Mouse (Mus musculus) spleen, postnatal 36 days (tissue): ENCODE measurements at regions not wholly inside any gene's neighbourhood (a gene's known extent, or its start where the extent isn't known, plus 50 kb on each side); places are given as distances from the start of the nearest gene placed in this dataset.

Source experiments
- DNase-seq, 2 experiments: peaks; one replicate each; pipeline ENCODE4 v3.0.0; 2022; ENCODE audit warnings: low spot score in 2 of 2, mixed read lengths in 1 of 2

DNA sequence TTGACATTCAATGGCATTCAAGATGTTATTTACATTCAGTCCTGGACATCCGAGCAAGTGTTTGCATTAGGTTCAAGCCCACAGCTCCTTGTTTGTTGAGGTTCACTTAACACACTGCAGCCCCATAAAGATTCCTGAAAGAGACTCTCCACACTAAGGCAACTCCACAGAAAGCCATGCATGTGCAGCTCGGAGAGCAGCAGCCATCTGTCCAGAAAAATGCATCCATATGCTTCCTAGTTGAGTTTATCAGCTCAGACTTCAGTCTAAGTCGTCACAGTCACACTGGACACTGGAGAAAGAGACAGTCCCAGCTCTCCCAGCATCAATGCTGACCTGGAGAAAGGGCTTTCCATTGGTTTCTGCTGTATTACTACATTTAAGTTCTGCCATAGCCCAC, 339.7 kb downstream of the Epha4 start:
- DNase-seq: no peak

GRCm38 (mm10) chr1:77176516-77176915, 338.4 kb downstream of the Epha4 start:
- no peak for DNase-seq

DNA sequence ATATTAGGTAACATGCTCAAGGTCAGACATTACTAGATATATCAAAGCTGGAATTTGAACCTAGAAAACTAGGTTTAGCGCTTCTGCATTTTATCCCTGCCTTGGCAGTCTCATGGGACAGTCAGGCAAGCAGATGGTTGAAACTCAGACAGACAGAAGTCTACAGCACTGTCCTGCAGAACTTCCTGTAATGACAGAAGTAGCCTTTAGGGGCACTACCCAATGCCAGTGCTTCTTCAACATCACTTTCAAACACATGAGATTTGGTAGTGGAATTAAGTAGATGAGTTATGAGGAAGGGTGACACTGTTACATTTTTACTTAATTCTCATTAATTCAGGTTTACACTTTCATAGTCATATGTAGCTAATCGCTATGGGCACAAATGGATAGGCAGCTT, 330.9 kb downstream of the Epha4 start:
- DNase-seq: no peak

DNA sequence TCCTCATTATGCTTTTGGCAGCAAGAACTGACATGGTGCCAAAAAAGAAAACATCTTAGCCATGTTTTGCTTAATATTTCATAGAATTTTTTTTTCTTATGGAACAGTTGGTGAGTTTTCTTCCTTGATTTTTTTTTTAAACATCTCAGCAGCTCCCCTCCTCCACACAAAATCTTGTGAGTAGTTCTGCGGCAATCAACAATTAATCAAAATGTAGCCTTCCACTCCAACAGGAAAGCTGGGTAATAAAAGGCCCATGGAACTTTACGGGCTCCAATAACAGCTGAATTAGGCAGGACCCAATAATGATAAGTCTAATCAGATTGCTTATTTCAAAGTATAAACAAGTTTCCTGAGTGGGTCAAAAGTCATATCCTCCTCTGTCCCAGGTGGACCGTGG, 324.7 kb downstream of the Epha4 start:
- no peak for DNase-seq

DNA sequence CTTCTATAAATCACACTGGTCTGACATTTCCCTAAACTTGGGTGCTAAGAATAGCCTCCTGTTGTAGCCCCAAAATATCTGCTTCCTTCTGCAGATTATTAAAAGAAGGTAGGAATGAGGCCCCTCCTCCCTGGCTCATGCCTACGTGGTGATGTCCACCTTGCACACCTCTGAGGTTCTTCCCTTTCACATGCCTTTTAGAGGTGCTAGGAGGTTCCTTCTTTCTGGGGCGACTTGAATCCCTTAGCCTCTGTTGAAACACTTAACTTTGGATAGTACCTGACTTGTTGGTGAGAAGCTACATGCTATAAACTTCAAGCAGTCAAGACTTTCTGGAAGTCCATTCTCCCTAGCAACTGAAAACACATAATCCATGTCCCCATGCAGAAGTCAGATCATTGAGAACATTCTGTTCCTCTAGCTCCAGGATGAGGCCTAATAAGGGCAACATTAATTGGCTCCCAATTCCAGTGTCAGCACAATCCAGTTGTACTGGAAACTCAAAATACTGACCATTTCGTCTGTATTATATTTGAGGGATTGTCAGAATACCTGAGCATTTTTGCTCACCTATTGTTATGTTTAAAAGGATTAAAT, 313.5 kb downstream of the Epha4 start:
- DNase-seq: no peak

DNA sequence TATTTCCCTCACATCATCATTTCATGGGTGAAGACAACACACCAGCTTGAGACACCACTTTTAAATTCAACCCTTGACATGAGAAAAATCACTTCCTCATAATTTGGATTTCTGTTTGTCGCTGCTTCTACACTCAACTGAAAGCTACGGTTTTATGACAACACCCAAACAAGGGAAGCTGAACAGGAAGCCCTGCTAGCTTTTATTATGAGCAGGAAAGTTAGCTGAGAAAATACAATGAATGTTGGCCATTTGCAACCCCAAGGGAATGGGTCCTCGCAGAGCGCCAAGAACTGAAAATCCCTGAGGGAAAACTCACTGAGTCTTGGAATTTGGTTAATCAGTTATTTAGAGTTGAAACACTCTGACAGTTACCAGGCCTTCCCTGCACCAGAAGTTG, 311.9 kb downstream of the Epha4 start:
- DNase-seq: no peak

DNA sequence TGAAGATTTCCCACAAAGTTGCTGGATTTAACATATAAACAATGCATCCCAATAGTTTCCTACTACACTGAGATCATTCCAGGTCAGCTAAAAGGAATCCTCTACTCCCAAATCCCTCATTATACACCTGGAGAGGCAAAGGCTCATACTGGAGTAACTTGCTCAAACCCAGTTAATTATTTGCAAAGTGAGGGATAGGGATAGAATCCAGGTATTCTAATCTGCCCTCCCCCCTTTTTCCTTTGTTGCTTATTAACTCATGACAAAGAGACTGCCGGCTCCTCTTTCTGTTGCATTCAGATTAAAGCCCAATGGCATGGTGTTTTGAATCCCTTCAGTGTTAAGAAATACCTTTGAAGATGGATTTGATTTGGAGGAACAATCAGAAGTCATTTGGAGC, 308.4 kb downstream of the Epha4 start:
- no peak for DNase-seq

- DNase-seq: no peak
Measured at GRCm38 (mm10) chr1:77209395-77209794, 305.5 kb downstream of the Epha4 start.

DNA sequence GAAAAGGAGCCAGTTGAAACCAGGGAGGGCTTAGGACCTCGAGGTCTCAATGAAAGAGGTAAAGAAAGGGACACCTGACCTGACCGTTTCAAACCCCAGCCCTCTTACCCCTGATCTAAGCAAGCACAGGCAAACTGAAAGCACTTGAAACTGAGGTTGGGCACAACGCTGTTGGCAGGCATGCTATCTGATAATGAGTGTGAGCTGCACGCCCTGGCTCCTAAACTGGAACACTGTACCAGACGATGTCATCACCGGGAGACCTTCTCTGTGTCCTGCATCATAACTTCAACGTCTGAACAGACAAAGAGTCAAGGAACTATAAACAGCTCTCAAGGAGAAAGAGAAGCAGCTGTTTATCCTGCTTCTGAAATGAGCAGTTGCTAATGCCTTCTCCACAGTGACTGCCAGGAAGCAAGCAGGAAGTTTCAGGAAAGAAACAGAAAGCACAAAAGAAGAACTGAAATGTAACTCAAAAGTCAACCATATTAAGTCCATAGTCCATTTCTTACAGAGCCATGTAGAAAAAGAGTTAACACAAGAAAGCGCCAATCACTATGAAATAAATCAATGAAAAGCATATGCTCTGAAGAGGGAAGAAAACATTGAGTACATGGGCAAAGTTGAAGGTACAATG, 301.3 kb downstream of the Epha4 start:
- no peak for DNase-seq

DNA sequence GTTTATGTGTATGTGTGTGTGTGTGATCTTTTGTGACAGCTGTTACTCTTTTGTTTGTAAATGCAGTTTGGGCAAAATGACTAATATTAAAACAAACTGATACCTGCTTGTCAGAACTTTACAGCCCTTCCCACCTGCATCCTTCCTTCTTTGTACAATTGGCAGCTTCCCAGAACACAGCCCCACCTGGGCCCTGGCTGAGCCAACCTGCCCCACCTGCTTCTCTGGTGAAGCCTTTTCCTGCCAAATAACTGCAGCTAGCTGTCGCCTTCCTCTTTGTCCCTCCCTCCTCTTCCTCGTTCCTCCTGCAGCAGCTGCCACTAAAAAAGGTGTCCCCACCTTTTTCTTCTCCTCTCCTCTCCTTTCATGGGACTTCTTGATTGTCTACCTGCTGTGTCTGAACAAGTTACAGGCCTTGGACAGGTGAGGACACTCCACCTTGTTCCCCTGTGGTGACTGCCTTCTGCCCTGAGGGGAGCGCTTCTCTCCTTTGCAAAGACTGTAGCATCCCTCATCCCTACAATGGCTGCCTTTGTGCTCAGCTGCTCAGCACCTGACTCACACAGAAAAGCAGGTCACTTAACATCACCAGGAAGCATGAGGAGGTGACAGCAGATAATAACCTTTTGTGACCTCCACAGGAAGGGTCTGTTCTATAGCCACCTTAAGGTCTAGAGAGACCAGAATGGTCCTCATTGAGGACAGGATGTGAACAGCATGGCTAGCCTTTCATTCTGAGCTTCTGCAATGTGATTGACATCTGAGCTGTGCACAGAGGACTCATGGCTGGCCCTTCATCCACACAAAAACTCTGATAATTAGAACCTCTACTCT, 295.2 kb downstream of the Epha4 start:
- DNase-seq: no peak

DNA sequence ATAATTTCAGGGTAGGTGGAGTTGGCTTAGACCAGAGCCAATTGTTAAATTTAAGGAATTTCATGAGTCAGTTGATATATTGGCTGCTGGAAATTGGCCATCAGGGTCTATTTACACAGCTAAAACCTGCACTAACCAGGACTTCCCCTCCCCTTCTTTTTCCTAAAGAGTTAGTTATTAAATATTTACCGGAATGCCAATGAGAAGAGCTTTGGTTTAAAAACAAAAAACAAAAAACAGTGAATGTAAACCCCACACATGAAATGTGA, 294.6 kb downstream of the Epha4 start:
- DNase-seq: no peak

- DNase-seq: no peak
Measured at GRCm38 (mm10) chr1:77220783-77221182, 294.1 kb downstream of the Epha4 start.

GRCm38 (mm10) chr1:77221900-77222299, 293.0 kb downstream of the Epha4 start:
- DNase-seq: no peak

DNA sequence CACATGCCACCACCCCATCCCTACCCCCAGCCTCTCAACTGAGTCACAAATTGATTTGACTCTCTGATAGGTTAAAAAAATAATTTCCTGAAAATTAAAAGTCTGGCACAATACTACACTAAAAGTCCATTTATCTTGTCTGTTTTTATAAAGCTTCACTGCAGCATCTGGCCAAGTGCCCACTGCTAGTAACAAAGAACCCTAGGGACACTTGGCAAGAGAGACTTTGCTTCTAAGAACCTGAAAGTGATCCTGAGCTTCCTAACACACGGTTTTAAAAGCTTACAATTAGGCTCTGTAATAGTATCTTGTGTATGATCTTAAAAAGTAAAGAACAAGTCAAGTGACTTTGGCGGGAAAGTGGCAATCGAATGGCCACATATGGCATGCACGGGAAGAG, 288.3 kb downstream of the Epha4 start:
- DNase-seq: no peak

- DNase-seq: no peak
Measured at GRCm38 (mm10) chr1:77226991-77227515, 287.8 kb downstream of the Epha4 start.

DNA sequence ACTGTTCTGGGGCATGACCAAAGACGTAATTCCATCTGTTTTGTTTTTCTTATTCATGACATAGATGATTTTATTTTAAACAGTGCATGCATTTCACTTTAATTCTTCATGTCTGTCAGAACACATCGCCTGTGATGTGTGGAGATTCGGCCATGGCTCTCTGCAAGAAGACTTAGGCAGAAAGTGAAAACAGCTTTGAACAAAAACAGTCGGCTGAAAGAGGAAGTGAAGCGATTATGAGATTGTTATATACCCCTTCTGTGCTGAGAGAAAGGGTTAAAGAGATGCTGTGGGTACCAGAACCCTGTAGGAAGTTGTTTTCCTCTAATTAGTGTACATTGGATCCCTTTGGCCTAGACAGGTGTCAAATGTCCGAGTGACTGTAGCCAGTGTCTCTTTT, 287.1 kb downstream of the Epha4 start:
- no peak for DNase-seq

DNA sequence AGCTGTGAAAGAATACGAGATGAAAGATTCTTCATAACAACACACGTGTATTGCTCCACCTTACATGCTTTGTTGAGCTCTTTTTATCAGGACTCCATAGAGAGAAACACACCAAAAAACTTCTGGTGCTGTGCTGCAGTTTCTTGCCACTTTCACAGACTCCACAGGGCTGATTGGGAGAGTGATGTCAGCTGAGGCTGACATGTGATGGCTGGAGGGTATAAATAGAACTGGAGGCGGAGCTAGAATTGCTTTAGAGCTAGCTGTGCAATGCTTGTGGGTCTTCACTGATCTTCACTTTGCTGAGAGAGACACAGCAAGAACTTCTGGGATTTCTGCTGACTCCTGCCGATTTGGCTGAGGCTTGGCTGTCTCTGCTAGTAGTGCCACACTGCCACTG, 285.3 kb downstream of the Epha4 start:
- DNase-seq: no peak

DNA sequence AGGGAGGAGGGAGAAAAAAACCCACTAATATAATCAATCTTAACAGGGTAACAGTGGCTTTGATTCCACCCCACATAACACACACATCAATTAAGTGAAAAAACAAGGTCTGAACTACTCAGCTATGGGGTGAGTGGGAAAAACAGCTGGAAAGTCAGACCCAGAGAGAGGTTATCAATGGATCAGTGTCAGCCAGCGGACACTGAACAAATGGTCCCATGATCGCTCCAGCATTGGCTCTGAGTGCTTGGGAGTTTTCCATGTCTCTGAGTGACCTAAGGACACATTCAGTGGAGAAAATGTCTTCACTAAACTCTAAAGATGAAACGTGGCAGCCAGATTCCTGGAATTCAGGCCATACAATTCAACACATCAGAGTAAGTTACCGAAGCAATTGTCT, 281.9 kb downstream of the Epha4 start:
- no peak for DNase-seq

GRCm38 (mm10) chr1:77244642-77245041, 270.2 kb downstream of the Epha4 start:
- DNase-seq: no peak

- DNase-seq: no peak
Measured at GRCm38 (mm10) chr1:77246047-77246446, 268.8 kb downstream of the Epha4 start.

GRCm38 (mm10) chr1:77254276-77254675, 260.6 kb downstream of the Epha4 start:
- no peak for DNase-seq

- DNase-seq: no peak
Measured at GRCm38 (mm10) chr1:77256115-77256842, 258.6 kb downstream of the Epha4 start.
